Mouse (Mus musculus): ENCODE measurements around the gene Aes. TPM values are rescaled to one million over a fixed set of nuclear protein-coding genes. Genes with fewer than 3 reads are reported as not detected.

Aes gene
- polyA plus RNA-seq, 1 experiment from 2014 or later = 404 TPM

DNA sequence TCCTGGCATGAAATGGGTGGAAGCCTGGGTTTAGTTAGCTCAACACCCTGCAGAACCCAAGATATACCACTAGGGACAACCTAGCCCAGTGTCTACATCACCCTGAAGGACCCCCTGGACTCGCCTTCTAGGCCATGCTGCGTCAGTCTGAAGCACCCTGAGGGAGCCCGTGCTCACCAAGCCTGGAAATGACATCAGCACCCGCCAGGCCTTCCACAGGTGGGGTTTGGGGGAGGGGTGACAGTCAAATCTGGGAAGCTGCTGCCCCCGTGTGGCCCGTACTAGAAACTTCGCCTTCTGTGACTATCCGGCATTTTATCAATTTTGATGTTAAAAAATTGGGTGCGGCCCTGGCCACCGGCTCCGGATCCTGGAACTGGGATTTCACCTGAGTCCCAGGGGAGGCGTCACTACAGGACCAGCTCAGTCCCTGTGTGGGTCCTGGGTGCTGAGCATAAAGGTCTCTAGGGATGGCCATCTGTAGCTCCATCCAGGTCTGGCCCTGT lies 7.6 kb upstream of the Aes start:
- no peaks in the 10 kb centered on the region for H3K27me3 ChIP-seq (ENCODE audit: insufficient read depth, low read length)
- H3K9ac ChIP-seq = no peak overlapping the region
- H3K4me3 ChIP-seq (ENCODE audit: low read depth, low read length) = no peak overlapping the region
- no peak overlapping the region for H3K4me2 ChIP-seq
- no peaks in the 10 kb centered on the region for H3K36me3 ChIP-seq (ENCODE audit: insufficient read depth)
- ATAC-seq (ENCODE audit: insufficient read depth) (peak; percentile 88), DNase-seq (peak; percentile 87)
- H3K4me1 ChIP-seq (ENCODE audit: insufficient read depth) = no peaks in the 10 kb centered on the region
- WGBS = 1% methylated on average over 12 of the region's 12 CpGs
- H3K9me3 ChIP-seq (ENCODE audit: low read depth, low read length) = no peaks in the 10 kb centered on the region
- TF ChIP-seq CTCF (IDR thresholded peaks at IDR 0.05; ENCODE audit: low read depth) = peak; percentile 89
- H3K27ac ChIP-seq (ENCODE audit: low read depth) = no peak overlapping the region

DNA sequence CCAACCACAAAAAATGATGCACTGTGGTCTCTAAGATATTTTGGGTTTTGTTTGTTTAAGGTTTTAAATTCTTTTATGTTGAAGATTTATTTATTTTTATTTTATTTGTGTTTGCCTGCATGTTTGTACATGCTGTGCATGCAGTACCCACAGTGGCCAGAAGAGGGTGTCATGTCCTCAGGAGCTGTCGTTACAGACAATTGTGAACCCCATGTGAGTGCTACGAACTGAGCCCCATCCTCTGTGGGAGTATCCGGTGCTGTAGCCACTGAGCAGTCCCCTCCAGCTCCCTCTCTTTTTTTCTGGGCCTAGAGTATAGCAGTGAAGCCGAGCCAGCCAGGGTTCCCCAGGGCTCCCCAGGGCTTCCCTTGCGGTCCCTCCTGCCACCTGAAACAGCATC lies 6.1 kb upstream of the Aes start:
- no peak for DNase-seq
- Histone ChIP-seq H3K4me1 (ENCODE audit: insufficient read depth) (no peaks in the 10 kb centered on the region), H3K4me2 (no peak overlapping the region), H3K9ac (no peak overlapping the region), H3K9me3 (ENCODE audit: low read depth, low read length) (no peaks in the 10 kb centered on the region), H3K4me3 (ENCODE audit: low read depth, low read length) (no peak overlapping the region), H3K36me3 (ENCODE audit: insufficient read depth) (no peaks in the 10 kb centered on the region), H3K27ac (ENCODE audit: low read depth) (no peak overlapping the region), H3K27me3 (ENCODE audit: insufficient read depth, low read length) (no peaks in the 10 kb centered on the region)
- peak; percentile 68 for TF ChIP-seq CTCF (IDR thresholded peaks at IDR 0.05; ENCODE audit: low read depth)
- ATAC-seq (ENCODE audit: insufficient read depth) = no peak
- 83% methylated on average over 5 of the region's 5 CpGs for WGBS

DNA sequence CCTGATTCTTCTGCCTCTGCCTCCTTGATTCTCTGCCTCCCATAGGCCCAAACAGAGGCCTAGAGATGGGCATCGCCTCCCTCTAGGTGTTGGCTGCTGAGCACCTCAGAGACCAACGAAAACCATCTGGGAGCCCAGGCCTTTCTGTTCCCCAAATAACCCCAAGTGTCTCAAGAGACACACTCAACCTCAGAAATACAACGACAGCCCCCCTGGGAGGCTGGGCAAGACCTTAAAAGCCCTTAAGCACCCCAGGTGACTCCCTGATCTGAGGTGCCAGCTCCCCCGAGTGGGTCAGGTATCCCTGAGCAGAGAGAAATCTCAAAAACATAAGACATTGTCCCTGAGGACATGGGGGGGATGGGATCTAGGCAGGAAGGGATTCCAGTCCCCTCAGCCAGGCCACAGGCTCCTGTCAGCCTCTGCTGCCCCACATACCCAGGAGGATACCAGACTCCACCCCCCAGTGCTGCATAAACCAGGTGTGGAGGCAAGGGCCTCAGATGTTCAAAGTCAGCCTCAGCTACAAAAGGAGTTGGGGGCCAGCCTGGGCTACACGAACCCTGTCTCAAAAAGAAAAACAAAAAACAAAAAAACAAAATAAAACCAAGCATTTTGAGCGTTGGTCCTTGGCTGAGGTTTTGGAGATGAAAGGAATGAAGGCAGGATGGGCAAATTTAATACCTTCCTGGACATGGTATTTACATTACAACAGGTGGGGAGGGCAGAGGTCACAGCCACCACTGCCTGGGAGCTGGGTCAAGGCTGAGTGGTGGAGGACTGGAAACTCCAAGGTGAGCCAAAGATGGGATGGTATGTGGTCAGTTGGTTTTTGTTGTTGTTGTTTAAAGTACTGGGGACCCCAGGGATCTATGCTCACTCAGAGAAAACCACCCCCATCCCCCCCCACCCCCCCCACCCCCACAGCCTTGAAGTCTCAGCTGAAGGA lies 5.2 kb upstream of the Aes start:
- Histone ChIP-seq H3K27me3 (ENCODE audit: insufficient read depth, low read length) (no peaks in the 10 kb centered on the region), H3K27ac (ENCODE audit: low read depth) (no peak overlapping the region), H3K9me3 (ENCODE audit: low read depth, low read length) (no peaks in the 10 kb centered on the region), H3K4me1 (ENCODE audit: insufficient read depth) (no peaks in the 10 kb centered on the region), H3K4me3 (ENCODE audit: low read depth, low read length) (no peak overlapping the region), H3K4me2 (no peak overlapping the region), H3K36me3 (ENCODE audit: insufficient read depth) (no peaks in the 10 kb centered on the region), H3K9ac (no peak overlapping the region)
- TF ChIP-seq CTCF (IDR thresholded peaks at IDR 0.05; ENCODE audit: low read depth) = no peak
- ATAC-seq (ENCODE audit: insufficient read depth) (no peak), DNase-seq (no peak)
- 76% methylated on average over 6 of the region's 6 CpGs for WGBS

DNA sequence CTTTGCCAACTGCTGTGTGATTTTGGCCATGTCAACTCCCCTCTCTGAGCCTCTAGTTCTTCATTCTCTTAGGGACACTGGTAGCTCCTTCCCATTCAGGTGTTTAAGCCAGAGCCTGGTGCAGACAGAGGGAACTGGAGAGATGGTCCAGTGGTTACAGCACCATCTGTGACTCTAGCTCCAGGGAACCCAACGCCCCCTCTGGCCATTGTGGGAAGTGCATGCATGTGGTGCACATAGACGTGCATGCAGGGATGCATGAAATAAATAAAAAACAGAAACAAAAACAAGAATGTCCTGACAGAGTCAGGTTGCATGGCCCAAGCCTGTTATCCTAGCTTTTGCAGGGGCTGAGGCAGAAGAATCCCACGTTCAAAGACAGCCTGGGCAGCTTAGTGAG lies 3.0 kb upstream of the Aes start:
- Histone ChIP-seq H3K4me3 (ENCODE audit: low read depth, low read length) (no peak overlapping the region), H3K9ac (no peak overlapping the region), H3K4me1 (ENCODE audit: insufficient read depth) (peaks cover 8% of the 10 kb centered on the region; the same call in 1 of the 2 replicates), H3K27me3 (ENCODE audit: insufficient read depth, low read length) (no peaks in the 10 kb centered on the region), H3K9me3 (ENCODE audit: low read depth, low read length) (no peaks in the 10 kb centered on the region), H3K4me2 (no peak overlapping the region), H3K27ac (ENCODE audit: low read depth) (no peak overlapping the region), H3K36me3 (ENCODE audit: insufficient read depth) (peaks cover 2% of the 10 kb centered on the region; the same call in 1 of the 2 replicates)
- peak; percentile 66 for TF ChIP-seq CTCF (IDR thresholded peaks at IDR 0.05; ENCODE audit: low read depth)
- no peak for ATAC-seq (ENCODE audit: insufficient read depth)
- WGBS = 69% methylated on average over 3 of the region's 3 CpGs
- no peak for DNase-seq

DNA sequence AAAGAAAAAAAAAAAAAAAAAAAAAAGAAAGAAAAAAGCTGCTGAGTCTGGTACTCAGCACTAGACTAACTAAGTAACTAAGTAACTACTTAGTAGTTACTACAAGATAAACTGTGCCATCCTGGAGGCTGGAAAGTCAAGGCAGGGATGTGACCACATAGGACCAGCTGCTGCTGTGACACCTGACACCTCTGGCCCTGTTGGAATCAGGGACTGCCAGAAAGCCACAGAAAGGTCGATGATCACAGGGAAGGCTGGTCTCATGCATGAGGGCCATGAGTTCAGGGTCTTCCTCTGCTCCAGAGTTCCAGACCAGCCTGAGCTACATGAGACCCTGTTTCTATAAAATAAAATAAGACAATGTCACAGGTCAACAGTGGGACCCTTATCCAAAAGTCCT lies 1.8 kb upstream of the Aes start:
- no peaks in the 10 kb centered on the region for H3K9me3 ChIP-seq (ENCODE audit: low read depth, low read length)
- ATAC-seq (ENCODE audit: insufficient read depth) (no peak), DNase-seq (no peak)
- no peak overlapping the region for H3K27ac ChIP-seq (ENCODE audit: low read depth)
- no peak overlapping the region for H3K4me2 ChIP-seq
- H3K4me3 ChIP-seq (ENCODE audit: low read depth, low read length) = no peak overlapping the region
- H3K9ac ChIP-seq = no peak overlapping the region
- peaks cover 14% of the 10 kb centered on the region for H3K36me3 ChIP-seq (ENCODE audit: insufficient read depth)
- TF ChIP-seq CTCF (IDR thresholded peaks at IDR 0.05; ENCODE audit: low read depth) = no peak
- H3K27me3 ChIP-seq (ENCODE audit: insufficient read depth, low read length) = no peaks in the 10 kb centered on the region
- peaks cover 8% of the 10 kb centered on the region; the same call in 1 of the 2 replicates for H3K4me1 ChIP-seq (ENCODE audit: insufficient read depth)
- 19% methylated on average over 1 of the region's 1 CpGs for WGBS

DNA sequence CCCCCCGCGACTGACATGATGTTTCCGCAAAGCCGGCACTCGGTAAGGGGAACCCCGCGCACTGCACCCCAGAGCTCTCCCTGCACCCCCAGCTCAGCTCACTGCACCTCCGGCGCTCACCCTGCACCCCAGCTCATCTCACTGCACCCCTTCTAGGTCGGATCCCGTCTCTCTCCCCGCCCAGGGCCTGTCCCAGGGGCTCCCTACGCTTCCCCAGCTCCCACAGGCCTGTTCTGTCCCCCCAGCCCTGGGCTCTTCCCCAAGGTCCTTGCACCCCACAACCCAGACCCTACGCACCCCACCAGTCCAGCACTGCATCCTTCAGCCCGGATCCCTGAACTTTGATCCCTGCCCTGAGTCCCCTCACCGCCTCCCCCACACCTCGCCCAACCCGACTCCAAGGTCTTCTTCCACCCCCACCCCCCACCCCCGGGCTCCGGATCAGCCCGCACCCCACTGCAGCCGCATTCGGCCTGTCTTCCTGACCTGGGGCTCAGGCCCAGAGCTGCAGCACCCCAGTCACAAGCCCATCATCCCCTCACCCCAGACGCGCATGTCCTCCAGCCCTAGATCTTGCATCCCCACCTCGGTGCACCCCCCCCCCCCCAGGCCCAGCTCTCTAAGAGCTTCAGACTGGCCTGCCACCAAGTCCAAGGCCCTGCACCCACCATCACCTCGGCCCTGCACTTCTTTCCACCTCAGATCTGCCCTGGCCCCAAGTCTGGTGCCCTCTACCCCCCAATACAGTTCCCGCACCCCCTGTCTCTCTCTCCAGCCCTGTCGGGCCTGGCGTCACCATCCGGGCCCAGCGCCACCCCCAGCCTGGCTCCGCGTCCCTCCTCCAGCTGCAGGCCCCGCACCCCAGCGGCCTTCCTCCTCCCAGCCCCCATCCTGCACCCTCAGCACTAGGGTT lies 595 bp downstream of the Aes start:
- Histone ChIP-seq H3K9ac (peak overlapping the region; percentile 95), H3K9me3 (ENCODE audit: low read depth, low read length) (no peaks in the 10 kb centered on the region), H3K4me2 (peak overlapping the region; percentile 85), H3K27ac (ENCODE audit: low read depth) (peak overlapping the region; percentile 92), H3K27me3 (ENCODE audit: insufficient read depth, low read length) (no peaks in the 10 kb centered on the region), H3K4me3 (ENCODE audit: low read depth, low read length) (peak overlapping the region; percentile 88), H3K4me1 (ENCODE audit: insufficient read depth) (peaks cover 22% of the 10 kb centered on the region), H3K36me3 (ENCODE audit: insufficient read depth) (peaks cover 35% of the 10 kb centered on the region)
- DNase-seq = no peak
- no peak for TF ChIP-seq CTCF (IDR thresholded peaks at IDR 0.05; ENCODE audit: low read depth)
- ATAC-seq (ENCODE audit: insufficient read depth) = peak; percentile 28
- under 1% methylated on average over 34 of the region's 36 CpGs for WGBS
